Comparison of ENCODE assay signal across 10 mouse cellular contexts in the genomic region with DNA sequence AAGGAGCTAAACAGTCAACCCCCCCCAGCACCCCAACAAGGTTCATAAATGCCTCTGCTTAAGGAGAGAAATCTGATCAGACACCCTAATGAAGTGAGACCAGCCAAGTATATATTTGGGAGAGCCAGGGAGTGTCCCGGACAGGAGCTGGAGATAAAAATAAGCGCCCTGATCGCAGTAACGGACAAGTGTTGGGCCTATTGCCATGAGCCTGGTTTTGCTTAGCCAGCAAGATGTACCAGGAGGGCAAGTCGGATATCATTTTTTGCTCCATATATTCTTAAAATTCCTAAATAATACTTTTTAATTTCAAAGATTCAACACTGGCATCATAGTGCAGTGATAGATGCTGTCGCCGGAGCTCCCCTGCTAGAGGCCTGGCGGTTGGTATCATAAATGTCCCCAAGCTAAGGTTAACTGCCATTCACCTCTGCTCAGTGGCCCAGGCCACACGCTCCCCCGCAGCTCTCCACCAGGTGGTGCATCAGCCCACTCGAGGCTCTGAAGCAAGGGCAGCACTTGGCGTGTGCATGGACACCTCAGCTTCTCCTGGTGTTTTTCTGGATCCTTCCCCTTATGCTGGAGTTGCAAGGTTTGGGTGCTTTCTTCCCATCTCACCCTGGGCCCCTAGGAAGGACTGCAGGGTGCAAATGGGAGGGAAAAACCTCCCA. TPM values are rescaled to one million over a fixed set of nuclear protein-coding genes. Genes with fewer than 3 reads are reported as not detected.
DNase-seq lines count a peak whose midpoint lies in the region; ATAC-seq lines count a peak whose summit lies in the region.
"Had no signal": no experiment of that assay in that cellular context is flagged by ENCODE, and none has a peak within 500 bp of the region (broad histone marks: within the 10 kb centered on the region; RNA-seq: fewer than 3 reads in every experiment).

No protein-coding gene starts in this region.

- ATAC-seq in liver, embryonic 11.5 days (replicated peaks; ENCODE audit: low FRiP score) = no peak

- no peak overlapping the region for H3K4me2 ChIP-seq in liver, embryonic 11.5 days
- H3K4me2 ChIP-seq: neural tube, embryonic 12.5 days had no signal

- H3K9ac ChIP-seq in liver, embryonic 11.5 days (ENCODE audit: low read depth, low read length) = no peak overlapping the region
- H3K9ac ChIP-seq: neural tube, embryonic 12.5 days had no signal

- H3K4me3 ChIP-seq in liver, embryonic 11.5 days (ENCODE audit: low read depth, low read length) = no peak overlapping the region
- H3K4me3 ChIP-seq: neural tube, embryonic 12.5 days had no signal

- H3K36me3 ChIP-seq in liver, embryonic 11.5 days (ENCODE audit: control insufficient read depth, insufficient read depth, low read length) = no peaks in the 10 kb centered on the region
- H3K36me3 ChIP-seq: neural tube, embryonic 12.5 days had no signal

- H3K27me3 ChIP-seq in liver, embryonic 11.5 days (replicated peaks; ENCODE audit: control insufficient read depth, insufficient read depth, low read length) = peaks cover 19% of the 10 kb centered on the region

- no peaks in the 10 kb centered on the region for H3K9me3 ChIP-seq in liver, embryonic 11.5 days (ENCODE audit: control insufficient read depth, low read length)
- H3K9me3 ChIP-seq: neural tube, embryonic 12.5 days had no signal

- H3K27ac ChIP-seq in liver, embryonic 11.5 days (ENCODE audit: low read depth, low read length) = no peak overlapping the region
- H3K27ac ChIP-seq: neural tube, embryonic 12.5 days had no signal

- WGBS in liver, embryonic 11.5 days = 56% methylated on average over 12 of the region's 12 CpGs

- peak; percentile 28 for DNase-seq in liver
- no peak for DNase-seq in liver, embryonic 11.5 days (ENCODE audit: low spot score)
- DNase-seq in MN1 (ENCODE audit: low spot score) = peak; percentile 78
- DNase-seq in gastrocnemius, adult 8-10 months (ENCODE audit: low spot score in 2 of 2) = peak; percentile 48 to 64
- DNase-seq in retina, embryonic 14.5 days (ENCODE audit: low spot score) = peak; percentile 53
- DNase-seq in urinary bladder, adult 2 months (ENCODE audit: low spot score) = no peak
- DNase-seq in kidney, adult 18-20 months = no peak
- DNase-seq in right cerebral cortex, adult 2 months (ENCODE audit: low spot score in 2 of 2) = no peak

- H3K4me1 ChIP-seq in liver, embryonic 11.5 days (replicated peaks; ENCODE audit: control insufficient read depth, insufficient read depth, low read length) = peaks cover 22% of the 10 kb centered on the region

RNA-seq across cellular contexts. Expression of gene Lin28a, which starts 5.6 kb away (rescaled TPM):
- 5.8 TPM in 2 replicates for polyA plus RNA-seq in liver, embryonic 11.5 days (2014; fragmentation: Nextera tagmentation; extraction: Ambion mirVana)
- under 1 TPM; 0.39 to 0.96 (median 0.60) TPM for total RNA-seq in gastrocnemius, adult 8-10 months (2022)
- not detected in 2 replicates for polyA plus RNA-seq in urinary bladder, adult 2 months (2012; rRNA removed)
- total RNA-seq: left cerebral cortex, postnatal 36 days had no signal

RNA-seq across cellular contexts. Expression of gene Dhdds, which starts 12.3 kb away (rescaled TPM):
- polyA plus RNA-seq in liver, embryonic 11.5 days (2014; fragmentation: Nextera tagmentation; extraction: Ambion mirVana) = 30.9 and 39.0 TPM in 2 replicates
- total RNA-seq in gastrocnemius, adult 8-10 months (2022) = 1 to 10 TPM; 8.0 to 9.1 (median 8.8) TPM
- 35.0 and 35.6 TPM in 2 replicates for polyA plus RNA-seq in urinary bladder, adult 2 months (2012; rRNA removed)

RNA-seq across cellular contexts. Expression of gene Zfp683, which starts 40.6 kb away (rescaled TPM):
- polyA plus RNA-seq in liver, embryonic 11.5 days (2014; fragmentation: Nextera tagmentation; extraction: Ambion mirVana) = not detected in 2 replicates
- not detected for total RNA-seq in gastrocnemius, adult 8-10 months (2022)
- polyA plus RNA-seq in urinary bladder, adult 2 months (2012; rRNA removed) = 0.37 and 0.44 TPM in 2 replicates
- total RNA-seq: left cerebral cortex, postnatal 36 days had no signal
- polyA plus RNA-seq: neural tube, embryonic 12.5 days had no signal

RNA-seq across cellular contexts. Expression of gene Hmgn2, which starts 44.5 kb away (rescaled TPM):
- 1,890 and 1,897 TPM in 2 replicates for polyA plus RNA-seq in liver, embryonic 11.5 days (2014; fragmentation: Nextera tagmentation; extraction: Ambion mirVana)
- 10 to 100 TPM; 28.5 to 36.6 (median 31.6) TPM for total RNA-seq in gastrocnemius, adult 8-10 months (2022)
- 131 and 148 TPM in 2 replicates for polyA plus RNA-seq in urinary bladder, adult 2 months (2012; rRNA removed)

RNA-seq across cellular contexts. Expression of gene Crybg2, which starts 47.6 kb away (rescaled TPM):
- 1.2 and 1.7 TPM in 2 replicates for polyA plus RNA-seq in liver, embryonic 11.5 days (2014; fragmentation: Nextera tagmentation; extraction: Ambion mirVana)
- total RNA-seq in gastrocnemius, adult 8-10 months (2022) = not detected
- 11.8 and 17.7 TPM in 2 replicates for polyA plus RNA-seq in urinary bladder, adult 2 months (2012; rRNA removed)

Comparison
In these comparisons a context has a peak if more than half of its experiments do, and no peak if none do; other contexts are left out.
1. DNase-seq: peak in liver (single experiment), MN1 (single experiment), gastrocnemius, adult 8-10 months (2 of 2) and retina, embryonic 14.5 days (single experiment); none in liver, embryonic 11.5 days (single experiment), urinary bladder, adult 2 months (single experiment), kidney, adult 18-20 months (single experiment) and right cerebral cortex, adult 2 months (0 of 2).